Mouse (Mus musculus) lung, postnatal 0 days (tissue): ENCODE data around the gene Khdc1b. TPM values are rescaled to one million over a fixed set of nuclear protein-coding genes. Genes with fewer than 3 reads are reported as not detected.
A peak's percentile ranks its signal among the peaks of the same experiment; 100 is the strongest.

Experiments
- ATAC-seq: fragments of 200-750 bp; cut with Nextera tagmentation; 2 replicates; pipeline ENCODE4 v1.8.0; 2017; ENCODE audit warnings: moderate library complexity
- DNase-seq: peaks from one replicate; pipeline ENCODE4 v3.0.0-alpha.2; 2016; ENCODE audit warnings: low spot score
- H3K27ac ChIP-seq: fragments of 300-500 bp; sonication (generic); 2 replicates; pipeline ENCODE4 v1.5.1; 2014; ENCODE audit warnings: antibody characterized with exemption, mild to moderate bottlenecking, low read length, mixed read lengths
- H3K27me3 ChIP-seq: fragments of 300-500 bp; sonication (generic); replicated peaks from 2 replicates; pipeline ENCODE4 v1.6.1; 2014; ENCODE audit warnings: low read length, mixed read lengths; ENCODE audit not compliant: insufficient read depth
- H3K36me3 ChIP-seq: fragments of 300-500 bp; sonication (generic); 2 replicates; pipeline ENCODE4 v1.6.1; 2014; ENCODE audit warnings: low read length, mixed read lengths; ENCODE audit not compliant: insufficient read depth
- H3K4me1 ChIP-seq: fragments of 300-500 bp; sonication (generic); 2 replicates; pipeline ENCODE4 v1.6.1; 2014; ENCODE audit warnings: antibody characterized with exemption, low read depth, low read length, mixed read lengths; ENCODE audit not compliant: insufficient read depth
- H3K4me2 ChIP-seq: fragments of 300-500 bp; sonication (generic); replicated peaks from 2 replicates; pipeline ENCODE4 v1.6.1; 2014; ENCODE audit warnings: low read depth, mild to moderate bottlenecking, low read length, moderate library complexity, mixed read lengths
- H3K4me3 ChIP-seq: fragments of 300-500 bp; sonication (generic); 2 replicates; pipeline ENCODE4 v1.5.1; 2014; ENCODE audit warnings: low read depth, low read length
- H3K9ac ChIP-seq: fragments of 300-500 bp; sonication (generic); replicated peaks from 2 replicates; pipeline ENCODE4 v1.6.1; 2014; ENCODE audit warnings: low read depth, mild to moderate bottlenecking
- H3K9me3 ChIP-seq: fragments of 300-500 bp; sonication (generic); 2 replicates; pipeline ENCODE4 v1.6.1; 2016; ENCODE audit warnings: low read length, mixed read lengths
- CTCF ChIP-seq: IDR thresholded peaks from 2 replicates; pipeline ENCODE4 v1.5.1; 2016; ENCODE audit warnings: antibody characterized with exemption, mild to moderate bottlenecking
- EP300 ChIP-seq: IDR thresholded peaks from 2 replicates; pipeline ENCODE4 v1.6.1; 2016; ENCODE audit warnings: antibody characterized with exemption, mild to moderate bottlenecking, control low read depth
- WGBS: fragments of 180-500 bp; shearing (Covaris S2); extraction: QIAGEN DNeasy Blood & Tissue Kit; methylation state at CpG from one replicate; pipeline ENCODE4 v1.1.7; 2014; 5-methylcytosine and 5-hydroxymethylcytosine counted together
- polyA plus RNA-seq: library from polyadenylated mRNA; unstranded; fragments of >200 nt; fragmentation: Nextera tagmentation; extraction: Ambion mirVana; gene quantifications from 2 replicates; pipeline ENCODE4 v1.2.1, GENCODE M21; 2015

Khdc1b gene
- polyA plus RNA-seq, 1 experiment from 2014 or later, result not detected

- H3K9ac ChIP-seq, result no peak overlapping the region
- no peaks in the 10 kb centered on the region for H3K27me3 ChIP-seq
- DNase-seq, result no peak
- no peaks in the 10 kb centered on the region for H3K4me1 ChIP-seq
- H3K4me2 ChIP-seq, result no peak overlapping the region
- ATAC-seq, result no peak
- WGBS, result 59% methylated on average over 6 of the region's 6 CpGs
- no peaks in the 10 kb centered on the region for H3K9me3 ChIP-seq
- H3K27ac ChIP-seq, result no peak overlapping the region
- no peak overlapping the region for H3K4me3 ChIP-seq
- H3K36me3 ChIP-seq, result no peaks in the 10 kb centered on the region
- TF ChIP-seq EP300 (no peak), CTCF (no peak)
Measured at GRCm38 (mm10) chr1:21391138-21391671, 7.8 kb downstream of the Khdc1b start.

- H3K9me3 ChIP-seq, result no peaks in the 10 kb centered on the region
- H3K9ac ChIP-seq, result no peak overlapping the region
- no peaks in the 10 kb centered on the region for H3K27me3 ChIP-seq
- ATAC-seq, result no peak
- no peak overlapping the region for H3K4me3 ChIP-seq
- no peaks in the 10 kb centered on the region for H3K4me1 ChIP-seq
- H3K4me2 ChIP-seq, result no peak overlapping the region
- H3K36me3 ChIP-seq, result no peaks in the 10 kb centered on the region
- no peak overlapping the region for H3K27ac ChIP-seq
- no peak for DNase-seq
- WGBS, result 80% methylated on average over 8 of the region's 8 CpGs
- no peak for TF ChIP-seq EP300
Measured at GRCm38 (mm10) chr1:21402804-21403203, 19.4 kb downstream of the Khdc1b start.

- H3K9me3 ChIP-seq, result no peaks in the 10 kb centered on the region
- WGBS, result 79% methylated on average over 2 of the region's 2 CpGs
- H3K9ac ChIP-seq, result no peak overlapping the region
Measured at GRCm38 (mm10) chr1:21407266-21407665, 23.9 kb downstream of the Khdc1b start.

GRCm38 (mm10) chr1:21411331-21412196 lies 28.2 kb downstream of the Khdc1b start:
- ATAC-seq, result peak; percentile 74
- H3K4me1 ChIP-seq, result no peaks in the 10 kb centered on the region
- DNase-seq, result peak; percentile 88
- H3K4me3 ChIP-seq, result no peak overlapping the region
- TF ChIP-seq EP300 (no peak), CTCF (peak; percentile 84)
- no peak overlapping the region for H3K27ac ChIP-seq
- 50% methylated on average over 18 of the region's 18 CpGs for WGBS
- H3K9ac ChIP-seq, result no peak overlapping the region
- no peaks in the 10 kb centered on the region for H3K27me3 ChIP-seq
- no peak overlapping the region for H3K4me2 ChIP-seq
- no peaks in the 10 kb centered on the region for H3K36me3 ChIP-seq
- H3K9me3 ChIP-seq, result no peaks in the 10 kb centered on the region

More at GRCm38 (mm10) chr1:21407266-21407665, 23.9 kb downstream of the Khdc1b start:
- Histone ChIP-seq H3K4me3 (no peak overlapping the region), H3K36me3 (no peaks in the 10 kb centered on the region), H3K4me1 (no peaks in the 10 kb centered on the region), H3K27ac (no peak overlapping the region), H3K27me3 (no peaks in the 10 kb centered on the region), H3K4me2 (no peak overlapping the region)
- no peak for DNase-seq
- no peak for TF ChIP-seq CTCF
- no peak for ATAC-seq

GRCm38 (mm10) chr1:21412197-21412555 lies 28.8 kb downstream of the Khdc1b start:
- Histone ChIP-seq H3K4me2 (no peak overlapping the region), H3K9ac (no peak overlapping the region), H3K36me3 (no peaks in the 10 kb centered on the region), H3K4me3 (no peak overlapping the region), H3K4me1 (no peaks in the 10 kb centered on the region), H3K27ac (no peak overlapping the region), H3K9me3 (no peaks in the 10 kb centered on the region), H3K27me3 (no peaks in the 10 kb centered on the region)
- 83% methylated on average over 2 of the region's 2 CpGs for WGBS
- DNase-seq (no peak), ATAC-seq (no peak)
- TF ChIP-seq CTCF (no peak), EP300 (no peak)

- no peak for DNase-seq
- no peak for ATAC-seq
- Histone ChIP-seq H3K27ac (no peak overlapping the region), H3K4me2 (no peak overlapping the region), H3K36me3 (no peaks in the 10 kb centered on the region), H3K9me3 (no peaks in the 10 kb centered on the region), H3K4me1 (no peaks in the 10 kb centered on the region), H3K4me3 (no peak overlapping the region), H3K9ac (no peak overlapping the region), H3K27me3 (no peaks in the 10 kb centered on the region)
- TF ChIP-seq CTCF (peak; percentile 50), EP300 (no peak)
Measured at GRCm38 (mm10) chr1:21419370-21419769, 36.0 kb downstream of the Khdc1b start.
